Mouse (Mus musculus): ENCODE results near the gene Chst15. TPM values are rescaled to one million over a fixed set of nuclear protein-coding genes. Genes with fewer than 3 reads are reported as not detected.
A peak's percentile ranks its signal among the peaks of the same experiment; 100 is the strongest.

The Chst15 gene
- polyA plus RNA-seq, 1 experiment from 2014 or later, result 19.3 TPM

GRCm38 (mm10) chr7:132286630-132287339, 30.2 kb downstream of the Chst15 start:
- Histone ChIP-seq H3K9me3 (replicated peaks) (no peaks in the 10 kb centered on the region), H3K4me3 (replicated peaks) (no peak overlapping the region), H3K27me3 (no peaks in the 10 kb centered on the region), H3K4me1 (peaks cover 83% of the 10 kb centered on the region), H3K36me3 (no peaks in the 10 kb centered on the region), H3K27ac (peak overlapping the region; percentile 73), H3K9ac (no peak overlapping the region), H3K4me2 (no peak overlapping the region)
- 11% methylated on average over 14 of the region's 14 CpGs for WGBS
- peak; percentile 76 for ATAC-seq (replicated peaks; ENCODE audit: low FRiP score)

DNA sequence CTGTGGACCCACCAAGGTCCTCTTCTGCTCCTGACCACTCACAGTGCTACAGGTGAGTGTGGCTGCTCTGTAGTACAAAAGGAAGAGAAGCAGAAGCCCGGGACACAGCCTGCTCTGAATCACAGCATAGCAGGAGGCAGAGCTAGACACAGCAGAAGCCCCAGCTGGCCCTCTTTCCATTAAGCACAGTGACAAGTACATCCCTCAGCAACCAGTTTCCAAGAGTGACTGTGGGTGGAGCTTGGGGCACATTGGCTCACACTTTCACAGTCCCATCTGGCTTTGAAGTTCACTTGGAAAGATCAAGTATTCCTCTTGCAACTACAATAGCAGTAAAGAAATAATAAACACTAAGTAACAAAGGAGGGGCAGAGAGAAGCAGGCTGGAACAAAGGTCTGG, 32.2 kb downstream of the Chst15 start:
- Histone ChIP-seq H3K9ac (no peak overlapping the region), H3K27ac (0 out of 2 replicates have a peak overlapping the region, but pooled peaks have one; percentile 7), H3K4me1 (peaks cover 78% of the 10 kb centered on the region), H3K4me3 (replicated peaks) (no peak overlapping the region), H3K9me3 (replicated peaks) (no peaks in the 10 kb centered on the region), H3K4me2 (no peak overlapping the region), H3K27me3 (no peaks in the 10 kb centered on the region), H3K36me3 (no peaks in the 10 kb centered on the region)
- 10% methylated on average over 1 of the region's 1 CpGs for WGBS
- ATAC-seq (replicated peaks; ENCODE audit: low FRiP score), result no peak

- Histone ChIP-seq H3K27me3 (no peaks in the 10 kb centered on the region), H3K36me3 (no peaks in the 10 kb centered on the region), H3K9ac (no peak overlapping the region), H3K27ac (no peak overlapping the region), H3K4me2 (no peak overlapping the region), H3K4me3 (replicated peaks) (no peak overlapping the region), H3K4me1 (peaks cover 73% of the 10 kb centered on the region), H3K9me3 (replicated peaks) (no peaks in the 10 kb centered on the region)
- no peak for ATAC-seq (replicated peaks; ENCODE audit: low FRiP score)
- 50% methylated on average over 7 of the region's 7 CpGs for WGBS
Observed at GRCm38 (mm10) chr7:132284048-132284737, 32.8 kb downstream of the Chst15 start.

- Histone ChIP-seq H3K27me3 (no peaks in the 10 kb centered on the region), H3K4me2 (no peak overlapping the region), H3K36me3 (no peaks in the 10 kb centered on the region), H3K9me3 (replicated peaks) (no peaks in the 10 kb centered on the region), H3K4me1 (peaks cover 61% of the 10 kb centered on the region), H3K27ac (no peak overlapping the region), H3K4me3 (replicated peaks) (no peak overlapping the region), H3K9ac (no peak overlapping the region)
- ATAC-seq (replicated peaks; ENCODE audit: low FRiP score), result no peak
- WGBS, result 81% methylated on average over 2 of the region's 2 CpGs
Observed at GRCm38 (mm10) chr7:132282576-132282975, 34.5 kb downstream of the Chst15 start.

- 85% methylated on average over 3 of the region's 3 CpGs for WGBS
- no peaks in the 10 kb centered on the region for H3K27me3 ChIP-seq
- H3K4me3 ChIP-seq (replicated peaks), result no peak overlapping the region
- H3K27ac ChIP-seq, result no peak overlapping the region
- H3K9ac ChIP-seq, result no peak overlapping the region
- H3K4me1 ChIP-seq, result peaks cover 57% of the 10 kb centered on the region
- no peak for ATAC-seq (replicated peaks; ENCODE audit: low FRiP score)
- no peaks in the 10 kb centered on the region for H3K9me3 ChIP-seq (replicated peaks)
- H3K36me3 ChIP-seq, result no peaks in the 10 kb centered on the region
- no peak overlapping the region for H3K4me2 ChIP-seq
Observed at GRCm38 (mm10) chr7:132282161-132282560, 34.9 kb downstream of the Chst15 start.

DNA sequence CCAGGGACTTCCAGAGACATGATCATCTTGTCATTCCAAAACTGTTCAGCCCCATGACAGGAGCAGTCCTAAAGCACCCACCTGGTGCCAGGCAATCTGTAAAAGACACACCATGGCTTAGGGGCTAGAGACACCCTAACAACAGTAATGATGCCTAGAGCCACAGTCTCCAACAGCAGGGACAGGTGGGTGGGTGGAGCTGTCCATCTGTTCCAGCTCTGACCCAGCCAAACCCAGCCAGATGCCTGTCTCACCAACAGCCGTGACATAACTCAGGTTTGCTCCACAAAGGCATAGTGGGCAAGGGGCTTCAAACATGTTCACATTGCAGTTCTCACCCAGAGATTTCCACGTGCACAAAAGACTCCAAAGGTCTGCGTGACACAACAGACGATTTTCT, 35.3 kb downstream of the Chst15 start:
- 76% methylated on average over 4 of the region's 4 CpGs for WGBS
- Histone ChIP-seq H3K4me1 (peaks cover 53% of the 10 kb centered on the region), H3K27me3 (no peaks in the 10 kb centered on the region)

GRCm38 (mm10) chr7:132278658-132279057, 38.4 kb downstream of the Chst15 start:
- Histone ChIP-seq H3K9me3 (replicated peaks) (no peaks in the 10 kb centered on the region), H3K9ac (no peak overlapping the region), H3K4me3 (replicated peaks) (no peak overlapping the region), H3K27me3 (no peaks in the 10 kb centered on the region), H3K4me2 (no peak overlapping the region), H3K27ac (no peak overlapping the region), H3K4me1 (peaks cover 32% of the 10 kb centered on the region), H3K36me3 (no peaks in the 10 kb centered on the region)
- 56% methylated on average over 3 of the region's 3 CpGs for WGBS
- ATAC-seq (replicated peaks; ENCODE audit: low FRiP score), result no peak

More for the DNA sequence above, 35.3 kb downstream of the Chst15 start:
- H3K4me2 ChIP-seq, result no peak overlapping the region
- H3K27ac ChIP-seq, result no peak overlapping the region
- no peak overlapping the region for H3K9ac ChIP-seq
- no peaks in the 10 kb centered on the region for H3K9me3 ChIP-seq (replicated peaks)
- no peak for ATAC-seq (replicated peaks; ENCODE audit: low FRiP score)
- no peaks in the 10 kb centered on the region for H3K36me3 ChIP-seq
- no peak overlapping the region for H3K4me3 ChIP-seq (replicated peaks)

DNA sequence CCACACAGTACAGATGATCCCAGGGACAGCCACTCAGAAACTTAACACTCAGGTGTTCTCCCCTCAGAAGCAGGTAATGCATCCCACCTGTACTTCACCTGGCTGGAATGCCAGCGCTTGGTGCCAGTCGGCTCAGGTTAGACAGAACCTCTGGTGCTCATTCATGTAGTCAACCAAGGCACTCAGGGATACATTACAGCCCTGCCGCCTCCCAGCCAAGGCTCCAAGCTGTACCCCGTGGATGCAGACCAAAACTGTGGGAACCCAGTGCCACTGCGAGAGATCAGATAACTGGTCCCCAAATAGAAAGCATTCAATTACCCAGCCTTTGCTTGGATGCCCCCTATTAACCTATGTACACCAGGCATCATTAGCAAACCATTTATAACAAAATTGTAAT, 40.7 kb downstream of the Chst15 start:
- H3K27me3 ChIP-seq, result no peaks in the 10 kb centered on the region
- no peak overlapping the region for H3K4me2 ChIP-seq
- H3K4me1 ChIP-seq, result peaks cover 14% of the 10 kb centered on the region
- no peak overlapping the region for H3K9ac ChIP-seq
- no peak overlapping the region for H3K4me3 ChIP-seq (replicated peaks)
- no peaks in the 10 kb centered on the region for H3K36me3 ChIP-seq
- no peak for ATAC-seq (replicated peaks; ENCODE audit: low FRiP score)
- no peak overlapping the region for H3K27ac ChIP-seq
- 59% methylated on average over 5 of the region's 5 CpGs for WGBS
- no peaks in the 10 kb centered on the region for H3K9me3 ChIP-seq (replicated peaks)

GRCm38 (mm10) chr7:132273741-132274513, 43.1 kb downstream of the Chst15 start:
- H3K4me3 ChIP-seq (replicated peaks), result no peak overlapping the region
- ATAC-seq (replicated peaks; ENCODE audit: low FRiP score), result no peak
- no peaks in the 10 kb centered on the region for H3K9me3 ChIP-seq (replicated peaks)
- H3K27me3 ChIP-seq, result no peaks in the 10 kb centered on the region
- peaks cover 15% of the 10 kb centered on the region for H3K36me3 ChIP-seq
- H3K4me1 ChIP-seq, result peaks cover 14% of the 10 kb centered on the region
- H3K4me2 ChIP-seq, result no peak overlapping the region
- no peak overlapping the region for H3K9ac ChIP-seq
- H3K27ac ChIP-seq, result no peak overlapping the region
- 69% methylated on average over 2 of the region's 2 CpGs for WGBS

- no peaks in the 10 kb centered on the region for H3K9me3 ChIP-seq (replicated peaks)
- no peaks in the 10 kb centered on the region for H3K27me3 ChIP-seq
- peaks cover 24% of the 10 kb centered on the region for H3K36me3 ChIP-seq
- peaks cover 10% of the 10 kb centered on the region for H3K4me1 ChIP-seq
- H3K4me2 ChIP-seq, result no peak overlapping the region
- H3K9ac ChIP-seq, result no peak overlapping the region
- no peak for ATAC-seq (replicated peaks; ENCODE audit: low FRiP score)
- WGBS, result 92% methylated on average over 5 of the region's 5 CpGs
- H3K27ac ChIP-seq, result no peak overlapping the region
- H3K4me3 ChIP-seq (replicated peaks), result no peak overlapping the region
Observed at GRCm38 (mm10) chr7:132272984-132273383, 44.0 kb downstream of the Chst15 start.

DNA sequence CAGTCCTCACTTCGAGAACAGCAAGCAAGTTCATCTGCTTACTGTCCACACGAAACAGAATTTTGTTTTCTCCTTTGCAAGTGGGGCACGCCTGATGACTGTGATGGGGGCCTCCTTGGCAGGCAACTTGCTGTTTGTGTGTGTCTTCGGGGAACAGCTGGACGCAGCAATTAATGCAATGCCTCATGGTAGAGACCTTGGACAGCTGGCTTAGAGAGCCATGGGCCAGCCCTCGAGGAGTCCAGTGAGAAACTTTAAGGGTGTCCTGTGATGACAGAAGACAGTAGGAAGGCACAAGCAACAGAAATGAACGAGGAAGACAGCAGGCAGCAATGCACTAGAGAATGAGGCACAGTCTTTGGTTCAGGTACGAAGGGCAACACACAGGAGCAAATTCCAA, 46.7 kb downstream of the Chst15 start:
- 81% methylated on average over 8 of the region's 8 CpGs for WGBS
- Histone ChIP-seq H3K36me3 (peaks cover 43% of the 10 kb centered on the region), H3K4me2 (no peak overlapping the region), H3K4me1 (0 out of 2 replicates have a peak, but pooled peaks cover 2% of the 10 kb centered on the region), H3K27me3 (no peaks in the 10 kb centered on the region), H3K9me3 (replicated peaks) (no peaks in the 10 kb centered on the region), H3K4me3 (replicated peaks) (no peak overlapping the region), H3K9ac (no peak overlapping the region), H3K27ac (no peak overlapping the region)
- no peak for ATAC-seq (replicated peaks; ENCODE audit: low FRiP score)

DNA sequence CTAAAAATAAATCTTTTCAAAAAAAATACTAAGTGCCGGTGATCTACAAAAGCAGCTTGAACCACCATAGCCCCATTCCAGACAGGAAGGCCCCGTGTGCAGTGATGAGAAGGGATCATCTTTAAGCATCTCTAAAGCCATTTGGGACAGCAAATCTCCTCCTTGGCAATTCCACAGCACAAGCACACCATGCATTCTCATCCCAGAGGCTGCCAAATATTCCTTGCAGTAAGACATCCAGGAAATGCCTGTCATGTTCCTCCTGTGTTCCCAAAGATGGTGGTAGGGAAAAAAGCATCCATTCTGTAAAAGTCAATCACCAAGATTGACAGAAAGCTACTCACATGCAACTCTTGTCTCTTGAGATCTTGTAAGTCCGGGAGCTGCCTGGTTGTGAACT, 47.4 kb downstream of the Chst15 start:
- H3K36me3 ChIP-seq, result peaks cover 50% of the 10 kb centered on the region
- H3K4me1 ChIP-seq, result 0 out of 2 replicates have a peak, but pooled peaks cover 2% of the 10 kb centered on the region
- 90% methylated on average over 3 of the region's 3 CpGs for WGBS
- no peak overlapping the region for H3K4me3 ChIP-seq (replicated peaks)
- no peak overlapping the region for H3K4me2 ChIP-seq
- H3K9ac ChIP-seq, result no peak overlapping the region
- H3K27ac ChIP-seq, result no peak overlapping the region
- no peaks in the 10 kb centered on the region for H3K9me3 ChIP-seq (replicated peaks)
- ATAC-seq (replicated peaks; ENCODE audit: low FRiP score), result no peak
- no peaks in the 10 kb centered on the region for H3K27me3 ChIP-seq

All from kidney, embryonic 15.5 days (tissue).